Mouse (Mus musculus) heart, postnatal 0 days (tissue): Measurements from ENCODE around the gene Abca13. TPM values are rescaled to one million over a fixed set of nuclear protein-coding genes. Genes with fewer than 3 reads are reported as not detected.

Experiments
- ATAC-seq: fragments of 200-750 bp; cut with Nextera tagmentation; 2 replicates; pipeline ENCODE4 v1.8.0; 2017; ENCODE audit warnings: low read depth, moderate number of reproducible peaks, moderate library complexity; ENCODE audit not compliant: insufficient read depth
- DNase-seq: peaks from one replicate; pipeline ENCODE4 v3.0.0-alpha.2; 2016; ENCODE audit warnings: low spot score
- H3K27ac ChIP-seq: fragments of 300-500 bp; sonication (generic); 2 replicates; pipeline ENCODE4 v1.5.1; 2014; ENCODE audit warnings: low read depth, mild to moderate bottlenecking
- H3K27me3 ChIP-seq: fragments of 300-500 bp; sonication (generic); 2 replicates; pipeline ENCODE4 v1.6.1; 2014; ENCODE audit warnings: low read length, mixed read lengths; ENCODE audit not compliant: control insufficient read depth, insufficient read depth
- H3K36me3 ChIP-seq: fragments of 300-500 bp; sonication (generic); replicated peaks from 2 replicates; pipeline ENCODE4 v1.6.1; 2014; ENCODE audit warnings: low read length, mixed read lengths; ENCODE audit not compliant: control insufficient read depth, insufficient read depth
- H3K4me1 ChIP-seq: fragments of 300-500 bp; sonication (generic); 2 replicates; pipeline ENCODE4 v1.6.1; 2014; ENCODE audit warnings: antibody characterized with exemption; ENCODE audit not compliant: control insufficient read depth, insufficient read depth
- H3K4me2 ChIP-seq: fragments of 300-500 bp; sonication (generic); 2 replicates; pipeline ENCODE4 v1.6.1; 2014; ENCODE audit warnings: low read depth, mild to moderate bottlenecking, low read length, moderate library complexity
- H3K4me3 ChIP-seq: fragments of 300-500 bp; sonication (generic); 2 replicates; pipeline ENCODE4 v1.5.1; 2014; ENCODE audit warnings: low read depth, low read length
- H3K9ac ChIP-seq: fragments of 300-500 bp; sonication (generic); replicated peaks from 2 replicates; pipeline ENCODE4 v1.6.1; 2014; ENCODE audit warnings: low read depth, low read length, mixed read lengths
- H3K9me3 ChIP-seq: fragments of 300-500 bp; sonication (generic); replicated peaks from 2 replicates; pipeline ENCODE4 v1.6.1; 2016; ENCODE audit warnings: low read length; ENCODE audit not compliant: control insufficient read depth
- CTCF ChIP-seq: IDR thresholded peaks from 2 replicates; pipeline ENCODE4 v1.5.1; 2016; ENCODE audit warnings: antibody characterized with exemption, control low read depth, low read depth
- EP300 ChIP-seq: IDR thresholded peaks from 2 replicates; pipeline ENCODE4 v1.6.1; 2016; ENCODE audit warnings: antibody characterized with exemption, low read depth
- WGBS: fragments of 180-500 bp; shearing (Covaris S2); extraction: QIAGEN DNeasy Blood & Tissue Kit; methylation state at CpG from one replicate; pipeline ENCODE4 v1.1.7; 2014; 5-methylcytosine and 5-hydroxymethylcytosine counted together
- polyA plus RNA-seq: library from polyadenylated mRNA; unstranded; fragments of >200 nt; fragmentation: Nextera tagmentation; extraction: Ambion mirVana; gene quantifications from 2 replicates; pipeline ENCODE4 v1.2.1, GENCODE M21; 2015
- total RNA-seq: library from RNA; depleted of rRNA; stranded (reverse); fragments of >200 nt; gene quantifications from 2 replicates; pipeline ENCODE4 v1.2.3, GENCODE M21; 2014; ENCODE audit warnings: low replicate concordance

Abca13 gene
- total and polyA plus RNA-seq, 2 experiments from 2014 or later: under 0.01 to 0.04 TPM

DNA sequence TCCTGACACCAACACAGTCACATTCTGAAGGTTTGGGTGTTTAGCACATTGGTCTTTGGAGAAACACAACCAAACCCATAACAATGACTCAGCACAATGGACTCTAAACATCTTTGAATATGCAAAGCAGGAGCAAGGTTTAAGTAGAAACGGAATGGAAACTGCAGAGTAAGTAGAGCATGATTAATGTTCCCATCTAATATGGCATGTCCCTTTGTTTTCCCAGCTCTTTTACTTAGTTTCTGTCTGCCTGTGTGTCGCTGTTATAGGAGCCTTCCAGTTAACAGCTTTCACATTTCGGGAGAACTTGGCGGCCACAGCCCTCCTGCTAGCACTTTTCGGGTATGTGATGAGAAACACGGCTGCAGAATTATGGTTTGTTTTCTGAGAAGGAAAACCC lies 378.6 kb downstream of the Abca13 start:
- TF ChIP-seq CTCF (no peak), EP300 (no peak)

GRCm38 (mm10) chr11:9574894-9575293 lies 383.2 kb downstream of the Abca13 start:
- Histone ChIP-seq H3K9me3 (no peaks in the 10 kb centered on the region), H3K36me3 (no peaks in the 10 kb centered on the region), H3K4me2 (no peak overlapping the region), H3K27me3 (no peaks in the 10 kb centered on the region), H3K4me3 (no peak overlapping the region), H3K27ac (no peak overlapping the region), H3K9ac (no peak overlapping the region), H3K4me1 (no peaks in the 10 kb centered on the region)
- no peak for ATAC-seq
- WGBS: 82% methylated on average over 4 of the region's 4 CpGs
- DNase-seq: no peak
- TF ChIP-seq EP300 (no peak), CTCF (no peak)

More for the DNA sequence above, 378.6 kb downstream of the Abca13 start:
- Histone ChIP-seq H3K27ac (no peak overlapping the region), H3K4me3 (no peak overlapping the region), H3K4me2 (no peak overlapping the region), H3K9ac (no peak overlapping the region), H3K4me1 (no peaks in the 10 kb centered on the region), H3K36me3 (no peaks in the 10 kb centered on the region), H3K27me3 (no peaks in the 10 kb centered on the region), H3K9me3 (no peaks in the 10 kb centered on the region)
- ATAC-seq: no peak
- 68% methylated on average over 6 of the region's 6 CpGs for WGBS
- no peak for DNase-seq

DNA sequence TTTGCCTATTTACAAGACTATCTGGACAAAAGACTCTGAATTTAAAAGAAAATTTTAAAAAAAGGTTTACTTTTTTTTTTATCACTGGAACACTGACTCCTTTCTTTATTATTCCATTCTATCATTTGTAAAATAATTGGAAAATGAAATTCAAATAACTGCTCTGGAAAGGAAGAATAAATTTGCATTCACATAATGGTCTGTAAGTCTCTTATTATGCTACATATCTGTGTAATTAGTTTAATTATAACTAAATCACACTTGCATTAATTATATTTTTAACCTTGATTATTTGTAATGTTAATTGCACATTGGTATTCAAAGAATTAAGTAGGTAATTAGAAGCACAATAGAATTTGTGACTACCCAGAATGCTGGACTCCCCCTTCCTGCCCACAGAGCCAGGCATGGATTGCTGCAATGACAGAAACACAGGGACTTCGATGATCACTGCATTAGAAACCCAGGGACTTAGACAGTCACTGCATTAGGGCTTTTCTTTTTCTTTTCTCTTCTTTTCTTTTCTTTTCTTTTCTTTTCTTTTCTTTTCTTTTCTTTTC lies 400.1 kb downstream of the Abca13 start:
- Histone ChIP-seq H3K27ac (no peak overlapping the region), H3K9ac (no peak overlapping the region), H3K4me3 (no peak overlapping the region), H3K9me3 (no peaks in the 10 kb centered on the region), H3K4me2 (no peak overlapping the region), H3K36me3 (no peaks in the 10 kb centered on the region), H3K27me3 (no peaks in the 10 kb centered on the region), H3K4me1 (no peaks in the 10 kb centered on the region)
- no peak for ATAC-seq
- 74% methylated on average over 1 of the region's 1 CpGs for WGBS
- no peak for DNase-seq
- TF ChIP-seq CTCF (no peak), EP300 (no peak)

DNA sequence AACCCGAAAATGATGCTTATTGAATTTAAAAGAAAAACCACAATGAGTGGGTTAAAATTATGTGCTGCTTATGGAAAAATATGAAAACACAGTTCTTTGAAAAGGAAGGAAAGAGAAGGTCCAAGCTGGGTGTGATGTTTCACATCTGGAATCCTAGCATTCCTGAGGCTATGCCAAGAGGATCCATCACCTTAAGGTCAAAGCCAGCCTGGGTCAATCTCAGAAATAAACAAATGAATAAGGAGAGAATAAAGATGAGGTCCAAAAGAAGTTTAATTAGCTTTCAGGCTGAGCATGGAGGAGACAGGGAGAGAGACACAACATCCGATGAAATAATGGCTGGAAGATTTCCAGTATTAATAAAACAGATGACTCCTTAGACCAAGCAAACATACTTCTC lies 405.6 kb downstream of the Abca13 start:
- Histone ChIP-seq H3K9ac (no peak overlapping the region), H3K27ac (no peak overlapping the region), H3K4me3 (no peak overlapping the region), H3K9me3 (no peaks in the 10 kb centered on the region), H3K36me3 (no peaks in the 10 kb centered on the region), H3K4me1 (no peaks in the 10 kb centered on the region), H3K27me3 (no peaks in the 10 kb centered on the region), H3K4me2 (no peak overlapping the region)
- no peak for DNase-seq
- TF ChIP-seq CTCF: no peak
- no peak for TF ChIP-seq EP300
- no peak for ATAC-seq
- 57% methylated on average over 2 of the region's 2 CpGs for WGBS

DNA sequence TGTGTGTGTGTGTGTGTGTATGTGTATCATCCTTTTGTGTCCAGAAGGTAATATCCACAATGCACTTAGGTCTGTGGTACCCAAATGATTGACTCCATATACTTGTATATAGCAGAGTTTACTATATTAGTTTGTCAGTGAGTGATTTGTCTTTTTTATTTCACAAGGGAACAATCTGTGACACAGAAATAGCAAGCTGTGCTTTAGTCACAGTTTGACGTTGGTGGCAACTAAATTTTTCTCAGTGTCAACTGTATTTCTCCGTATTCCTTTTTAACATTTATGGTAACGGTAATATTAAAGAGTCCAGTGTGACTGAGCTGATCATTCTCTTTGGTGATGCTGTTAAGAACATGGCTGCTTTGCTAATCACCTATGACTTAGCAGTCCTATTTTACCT lies 409.4 kb downstream of the Abca13 start:
- H3K27me3 ChIP-seq: no peaks in the 10 kb centered on the region
- H3K4me1 ChIP-seq: no peaks in the 10 kb centered on the region
- DNase-seq (no peak), ATAC-seq (no peak)
- no peaks in the 10 kb centered on the region for H3K9me3 ChIP-seq
- H3K36me3 ChIP-seq: no peaks in the 10 kb centered on the region
- no peak for TF ChIP-seq CTCF
- TF ChIP-seq EP300: no peak
- no peak overlapping the region for H3K4me3 ChIP-seq
- no peak overlapping the region for H3K27ac ChIP-seq
- H3K4me2 ChIP-seq: no peak overlapping the region
- no peak overlapping the region for H3K9ac ChIP-seq
- WGBS: 85% methylated on average over 3 of the region's 3 CpGs

- Histone ChIP-seq H3K4me3 (no peak overlapping the region), H3K9ac (no peak overlapping the region), H3K27me3 (no peaks in the 10 kb centered on the region), H3K27ac (no peak overlapping the region), H3K9me3 (no peaks in the 10 kb centered on the region), H3K36me3 (no peaks in the 10 kb centered on the region), H3K4me2 (no peak overlapping the region), H3K4me1 (no peaks in the 10 kb centered on the region)
- WGBS: 62% methylated on average over 4 of the region's 4 CpGs
- TF ChIP-seq CTCF: no peak
- no peak for TF ChIP-seq EP300
- ATAC-seq: no peak
- DNase-seq: no peak
Measured at GRCm38 (mm10) chr11:9602137-9602536, 410.4 kb downstream of the Abca13 start.
